Mouse (Mus musculus) CH12.LX (cell line): ENCODE data around the gene Ms4a18. TPM values are rescaled to one million over a fixed set of nuclear protein-coding genes. Genes with fewer than 3 reads are reported as not detected.

Source experiments
- DNase-seq: peaks from one replicate; pipeline ENCODE4 v3.0.0-alpha.2; 2013; ENCODE audit errors: extremely low read depth
- H3K27ac ChIP-seq: 2 replicates; pipeline ENCODE4 v1.5.1; 2012; ENCODE audit warnings: low read depth, mild to moderate bottlenecking, control low read depth, moderate library complexity; ENCODE audit not compliant: insufficient read depth
- H3K27me3 ChIP-seq: replicated peaks from 2 replicates; pipeline ENCODE3; 2012; ENCODE audit warnings: inconsistent platforms
- H3K36me3 ChIP-seq, 2 experiments: replicated peaks in 1 of 2; 2 replicates each; pipeline versions ENCODE3 to v1.6.1; 2012; ENCODE audit warnings: inconsistent platforms in 1 of 2, low read length in 1 of 2, mild to moderate bottlenecking in 1 of 2, mixed read lengths in 1 of 2, moderate library complexity in 1 of 2; ENCODE audit not compliant: control insufficient read depth in 1 of 2, insufficient read depth in 1 of 2
- H3K4me1 ChIP-seq, 2 experiments: 2 replicates each; pipeline ENCODE4 v1.6.1; 2012; ENCODE audit warnings: inconsistent platforms in 1 of 2, moderate library complexity in 1 of 2; ENCODE audit not compliant: insufficient read depth in 2 of 2, control insufficient read depth in 1 of 2
- H3K4me2 ChIP-seq: 2 replicates; pipeline ENCODE4 v1.6.1; 2012; ENCODE audit warnings: low read depth, mild to moderate bottlenecking, control low read depth; ENCODE audit not compliant: poor library complexity, insufficient read depth, severe bottlenecking
- H3K4me3 ChIP-seq, 3 experiments: fragments of 150-350 bp in 1 of 3; sonication (generic) in 1 of 3; replicated peaks in 1 of 3; 2 replicates each; pipeline versions ENCODE3 to v1.5.1; 2011 to 2012; ENCODE audit warnings: low read depth in 2 of 3, low read length in 2 of 3, mild to moderate bottlenecking in 2 of 3, moderate library complexity in 2 of 3, control low read depth in 1 of 3, improper control_type of control experiment in 1 of 3, inconsistent platforms in 1 of 3, mixed read lengths in 1 of 3; ENCODE audit not compliant: poor library complexity in 1 of 3
- H3K79me2 ChIP-seq: replicated peaks from 2 replicates; pipeline ENCODE4 v1.6.1; 2012; ENCODE audit warnings: mild to moderate bottlenecking, moderate library complexity; ENCODE audit not compliant: control insufficient read depth, poor library complexity, insufficient read depth, severe bottlenecking; ENCODE audit errors: extremely low read depth
- H3K9ac ChIP-seq: 2 replicates; pipeline ENCODE4 v1.6.1; 2012; ENCODE audit warnings: low read depth, mild to moderate bottlenecking, control low read depth, moderate library complexity; ENCODE audit not compliant: insufficient read depth
- H3K9me3 ChIP-seq: replicated peaks from 2 replicates; pipeline ENCODE3; 2012; ENCODE audit warnings: low read length, inconsistent platforms, mixed read lengths
- CHD2 ChIP-seq: IDR thresholded peaks from 2 replicates; pipeline ENCODE4 v1.6.1; 2011; ENCODE audit warnings: low read length, improper control_type of control experiment
- CTCF ChIP-seq, 2 experiments: IDR thresholded peaks in 1 of 2; conservative IDR thresholded peaks in 1 of 2; 2 replicates each; pipeline ENCODE4 v1.5.1; 2011 to 2012; ENCODE audit warnings: low read depth in 2 of 2, low read length in 2 of 2, improper control_type of control experiment in 1 of 2, inconsistent platforms in 1 of 2, mild to moderate bottlenecking in 1 of 2, moderate library complexity in 1 of 2
- ELF1 ChIP-seq: IDR thresholded peaks from 2 replicates; pipeline ENCODE4 v1.6.1; 2014; ENCODE audit warnings: low read depth, mild to moderate bottlenecking, inconsistent platforms, low read length, improper control_type of control experiment
- EP300 ChIP-seq: IDR thresholded peaks from 2 replicates; pipeline ENCODE4 v1.6.1; 2011; ENCODE audit warnings: low read length, improper control_type of control experiment
- ETS1 ChIP-seq: conservative IDR thresholded peaks from 2 replicates; pipeline ENCODE4 v1.6.1; 2012; ENCODE audit warnings: low read depth, mild to moderate bottlenecking, inconsistent platforms, low read length, improper control_type of control experiment, moderate library complexity
- GABPA ChIP-seq: IDR thresholded peaks from 2 replicates; pipeline ENCODE4 v1.6.1; 2012; ENCODE audit warnings: low read depth, low read length, improper control_type of control experiment, inconsistent platforms; ENCODE audit not compliant: insufficient replicate concordance
- JUN ChIP-seq: IDR thresholded peaks from 2 replicates; pipeline ENCODE4 v1.6.1; 2011; ENCODE audit warnings: low read depth, mild to moderate bottlenecking, low read length, improper control_type of control experiment, moderate library complexity; ENCODE audit not compliant: insufficient read depth
- JUND ChIP-seq: conservative IDR thresholded peaks from 2 replicates; pipeline ENCODE4 v1.6.1; 2011; ENCODE audit warnings: low read depth, low read length, improper control_type of control experiment
- KAT2A ChIP-seq: IDR thresholded peaks from 2 replicates; pipeline ENCODE4 v1.6.1; 2012; ENCODE audit warnings: low read length, improper control_type of control experiment, inconsistent platforms; ENCODE audit not compliant: insufficient replicate concordance
- MAZ ChIP-seq: IDR thresholded peaks from 2 replicates; pipeline ENCODE4 v1.6.1; 2012; ENCODE audit warnings: low read depth, mild to moderate bottlenecking, inconsistent platforms, low read length, improper control_type of control experiment, moderate library complexity
- MEF2A ChIP-seq: IDR thresholded peaks from 2 replicates; pipeline ENCODE4 v1.6.1; 2014; ENCODE audit warnings: low read depth, mild to moderate bottlenecking, inconsistent platforms, low read length, improper control_type of control experiment, borderline replicate concordance
- MXI1 ChIP-seq: IDR thresholded peaks from 2 replicates; pipeline ENCODE4 v1.6.1; 2011; ENCODE audit warnings: mild to moderate bottlenecking, low read depth, low read length, improper control_type of control experiment
- NELFE ChIP-seq: IDR thresholded peaks from 2 replicates; pipeline ENCODE4 v1.6.1; 2011; ENCODE audit warnings: low read depth, low read length, improper control_type of control experiment
- PAX5 ChIP-seq: IDR thresholded peaks from 2 replicates; pipeline ENCODE4 v1.6.1; 2012; ENCODE audit warnings: low read length, inconsistent platforms, mixed read lengths
- POLR2AphosphoS2 ChIP-seq: IDR thresholded peaks from 2 replicates; pipeline ENCODE4 v1.6.1; 2011; ENCODE audit warnings: low read depth, low read length, improper control_type of control experiment
- RCOR1 ChIP-seq: conservative IDR thresholded peaks from 2 replicates; pipeline ENCODE4 v1.6.1; 2012; ENCODE audit warnings: low read depth, mild to moderate bottlenecking, inconsistent platforms, low read length, improper control_type of control experiment
- SMC3 ChIP-seq: IDR thresholded peaks from 2 replicates; pipeline ENCODE4 v1.6.1; 2011; ENCODE audit warnings: low read depth, low read length, improper control_type of control experiment
- TCF12 ChIP-seq: IDR thresholded peaks from 2 replicates; pipeline ENCODE4 v1.6.1; 2014; ENCODE audit warnings: low read depth, mild to moderate bottlenecking, inconsistent platforms, low read length, improper control_type of control experiment
- USF1 ChIP-seq: IDR thresholded peaks from 2 replicates; pipeline ENCODE4 v1.6.1; 2014; ENCODE audit warnings: low read depth, mild to moderate bottlenecking, inconsistent platforms, low read length, improper control_type of control experiment
- USF2 ChIP-seq: conservative IDR thresholded peaks from 2 replicates; pipeline ENCODE4 v1.6.1; 2011; ENCODE audit warnings: low read depth, low read length, improper control_type of control experiment
- ZC3H11A ChIP-seq: IDR thresholded peaks from 2 replicates; pipeline ENCODE4 v1.6.1; 2012; ENCODE audit warnings: low read depth, mild to moderate bottlenecking, inconsistent platforms, low read length, improper control_type of control experiment
- dilution Hi-C: fragments of 300-500 bp; cut with MboI; formaldehyde crosslinking; loops from 2 replicates; pipeline ENCODE4 v1.14.3; 2020; ENCODE audit warnings: low sequenced_read_pairs; ENCODE audit not compliant: extremely low pct_unique_long_range_greater_than_20kb, extremely low pct_ligation_motif_present
- in situ Hi-C: fragments of 300-500 bp; cut with MboI; formaldehyde crosslinking; loops from 3 replicates; pipeline ENCODE4 v1.14.3; 2019; ENCODE audit warnings: low sequenced_read_pairs, low pct_ligation_motif_present, low pct_unique_long_range_greater_than_20kb, mixed read lengths
- polyA plus RNA-seq: library from polyadenylated mRNA; unstranded; fragments of >175 nt; gene quantifications from 2 replicates; pipeline ENCODE4 v1.2.1, GENCODE M21; 2012; ENCODE audit warnings: low read depth; ENCODE audit not compliant: insufficient read length
- total RNA-seq, 2 experiments: library from RNA; depleted of rRNA; stranded (reverse); fragments of 300-350 nt in 1 of 2; fragments of >200 nt in 1 of 2; gene quantifications; 2 replicates each; pipeline ENCODE4 v1.2.3; 2012 to 2014

Ms4a18 gene
- total and polyA plus RNA-seq, 3 experiments: not detected

GRCm38 (mm10) chr19:10968578-10968977, 49.3 kb downstream of the Ms4a18 start:
- H3K36me3 ChIP-seq: no peaks in the 10 kb centered on the region
- H3K79me2 ChIP-seq: no peaks in the 10 kb centered on the region
- no peak overlapping the region for H3K4me2 ChIP-seq
- H3K9me3 ChIP-seq: peaks cover 9% of the 10 kb centered on the region
- TF ChIP-seq NELFE (no peak), MEF2A (no peak), JUN (no peak), GABPA (no peak), EP300 (no peak), CTCF (conservative IDR thresholded peaks at IDR 0.05 in 1 of 2, IDR thresholded peaks at IDR 0.05 in 1 of 2; ENCODE audit: low read depth in 2 of 2, low read length in 2 of 2) (no peak), ELF1 (no peak), PAX5 (no peak), MAZ (no peak), RCOR1 (no peak), ZC3H11A (no peak), TCF12 (no peak), CHD2 (no peak), POLR2AphosphoS2 (no peak), JUND (no peak), MXI1 (no peak), USF1 (no peak), KAT2A (no peak)
- no peak for DNase-seq
- H3K9ac ChIP-seq: no peak overlapping the region
- peaks cover 76% of the 10 kb centered on the region for H3K27me3 ChIP-seq
- in situ Hi-C loops (loop anchor here (10.0 kb wide), 1 partner anchor 294 kb away; the partner anchor contains the start of gene Pga5), dilution Hi-C loops (no loop called here)
- H3K27ac ChIP-seq: no peak overlapping the region
- H3K4me1 ChIP-seq: no peaks in the 10 kb centered on the region
- no peak overlapping the region for H3K4me3 ChIP-seq

GRCm38 (mm10) chr19:10965721-10966120, 52.1 kb downstream of the Ms4a18 start:
- Histone ChIP-seq H3K36me3 (no peaks in the 10 kb centered on the region), H3K27me3 (peaks cover 91% of the 10 kb centered on the region), H3K4me2 (no peak overlapping the region), H3K9ac (no peak overlapping the region), H3K27ac (no peak overlapping the region), H3K79me2 (no peaks in the 10 kb centered on the region), H3K9me3 (no peaks in the 10 kb centered on the region)
- in situ Hi-C loops: loop anchor here (10.0 kb wide), 1 partner anchor 291 kb away; the partner anchor contains the start of gene Pga5
- DNase-seq: no peak
- no peak for TF ChIP-seq JUN
- TF ChIP-seq PAX5: no peak
- TF ChIP-seq ETS1: no peak
- no peak for TF ChIP-seq MAZ
- no peak for TF ChIP-seq MXI1
- TF ChIP-seq CTCF (conservative IDR thresholded peaks at IDR 0.05 in 1 of 2, IDR thresholded peaks at IDR 0.05 in 1 of 2; ENCODE audit: low read depth in 2 of 2, low read length in 2 of 2): no peak
- TF ChIP-seq SMC3: no peak
- no peak for TF ChIP-seq MEF2A
- no peak for TF ChIP-seq USF2
- TF ChIP-seq, all 38 proteins: peak for 0
- Histone ChIP-seq H3K4me1 (no peaks in the 10 kb centered on the region), H3K4me3 (no peak overlapping the region)
- dilution Hi-C loops: no loop called here
